Mouse (Mus musculus): Measurements from ENCODE around the gene Tldc2. TPM values are rescaled to one million over a fixed set of nuclear protein-coding genes. Genes with fewer than 3 reads are reported as not detected.

The Tldc2 gene
- total RNA-seq, 2 experiments from 2014 or later: not detected

DNA sequence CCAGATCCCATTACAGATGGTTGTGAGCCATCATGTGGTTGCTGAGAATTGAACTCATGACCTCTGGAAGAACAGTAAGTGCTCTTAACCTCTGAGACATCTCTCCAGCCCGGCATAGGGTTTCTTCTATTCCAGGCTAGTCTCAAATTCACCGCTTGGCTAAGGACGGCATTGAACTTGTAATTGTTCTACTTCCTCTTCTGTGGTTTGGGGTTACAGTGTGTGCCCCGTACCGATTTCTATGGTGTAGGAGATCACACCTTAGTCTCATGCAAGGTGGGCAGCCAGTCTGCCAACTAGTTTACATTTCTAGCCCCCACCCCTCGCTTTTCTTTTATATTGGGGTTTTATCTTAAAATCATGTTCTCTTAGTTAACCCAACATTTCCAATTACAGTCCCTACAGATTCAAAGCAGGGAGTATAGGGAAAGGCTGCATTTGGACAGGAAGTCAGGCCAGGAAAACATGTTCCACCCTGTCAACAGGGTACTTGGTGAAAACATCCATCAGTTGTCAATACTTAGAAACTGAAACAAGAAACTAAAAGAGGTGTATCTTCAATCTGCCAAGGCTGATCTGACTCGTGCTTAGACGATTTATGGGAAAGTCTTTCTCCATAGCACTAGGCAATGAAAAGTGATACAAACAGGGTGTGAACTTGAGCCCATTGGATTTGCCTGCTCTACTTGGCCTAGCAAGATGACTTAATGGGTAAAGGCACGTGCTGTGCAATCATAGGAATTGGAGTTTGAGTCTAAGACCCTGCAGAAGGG is 51.3 kb downstream of the Tldc2 start:
- ATAC-seq (replicated peaks; ENCODE audit: low FRiP score, poor library complexity, severe bottlenecking): no peak

DNA sequence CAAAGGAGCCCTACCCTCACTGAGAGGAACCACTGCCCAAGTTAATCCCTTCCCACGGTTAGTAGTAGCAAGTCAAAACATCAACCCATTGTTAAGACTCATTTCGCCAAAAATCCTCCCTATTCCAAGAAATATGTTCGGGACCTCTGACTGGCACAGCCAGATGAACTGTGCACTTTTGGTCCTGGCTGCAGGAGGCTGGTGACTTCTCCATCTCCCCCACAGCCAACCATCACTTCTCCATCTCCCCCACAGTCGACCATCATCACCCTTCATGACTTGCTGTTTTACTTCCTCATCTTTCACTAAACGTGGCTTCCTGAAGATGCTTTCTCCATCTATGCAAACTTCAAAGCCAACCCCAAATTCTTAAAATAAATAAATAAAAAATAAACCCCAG is 52.0 kb downstream of the Tldc2 start:
- no peak for ATAC-seq (replicated peaks; ENCODE audit: low FRiP score, poor library complexity, severe bottlenecking)

DNA sequence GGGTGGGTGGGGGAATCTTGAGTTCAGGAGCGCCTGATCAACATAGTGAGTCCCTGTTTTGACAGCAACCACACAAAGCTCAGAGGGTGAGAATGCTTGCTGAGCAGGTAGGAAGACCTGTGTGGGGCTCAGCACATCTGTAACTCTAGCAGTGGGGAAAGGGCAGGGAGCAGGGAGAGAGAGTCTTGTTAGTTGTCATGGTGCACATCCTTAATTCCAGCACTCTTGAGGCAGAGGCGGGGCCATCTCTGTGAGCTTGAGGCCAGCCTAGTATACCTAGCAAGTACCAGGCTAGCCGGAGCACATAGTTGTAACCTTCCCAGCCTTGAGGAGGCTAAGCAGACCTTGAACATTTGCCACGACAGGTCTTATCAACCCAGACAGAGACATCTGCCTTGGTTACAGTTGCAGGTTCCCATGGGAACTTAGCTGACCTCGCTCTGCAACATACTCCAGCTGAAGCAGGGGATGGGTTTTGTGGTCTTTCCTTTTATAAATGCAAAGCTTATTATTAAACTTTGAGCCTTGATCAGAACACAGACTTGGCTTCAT is 52.5 kb downstream of the Tldc2 start:
- no peak for ATAC-seq (replicated peaks; ENCODE audit: low FRiP score, poor library complexity, severe bottlenecking)

DNA sequence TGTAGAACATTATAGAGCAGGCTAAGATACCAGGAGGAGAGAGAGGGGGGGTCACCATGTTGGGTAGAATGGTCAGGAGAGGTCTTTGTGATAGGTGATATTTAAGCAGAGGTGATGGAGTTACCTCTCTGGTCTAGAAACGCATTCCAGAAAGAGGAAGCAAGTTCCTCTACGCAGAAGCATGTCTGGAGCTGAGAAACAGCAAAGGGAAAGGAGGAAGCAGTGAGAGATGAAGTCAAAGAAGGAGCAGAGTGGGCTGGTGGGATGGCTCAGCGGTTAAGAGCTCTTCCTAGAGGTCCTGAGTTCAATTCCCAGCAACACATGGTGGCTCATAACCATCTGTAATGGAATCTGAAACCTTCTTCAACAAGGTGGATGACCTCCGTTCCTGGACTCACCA is 55.1 kb downstream of the Tldc2 start:
- no peak for ATAC-seq (replicated peaks; ENCODE audit: low FRiP score, poor library complexity, severe bottlenecking)

DNA sequence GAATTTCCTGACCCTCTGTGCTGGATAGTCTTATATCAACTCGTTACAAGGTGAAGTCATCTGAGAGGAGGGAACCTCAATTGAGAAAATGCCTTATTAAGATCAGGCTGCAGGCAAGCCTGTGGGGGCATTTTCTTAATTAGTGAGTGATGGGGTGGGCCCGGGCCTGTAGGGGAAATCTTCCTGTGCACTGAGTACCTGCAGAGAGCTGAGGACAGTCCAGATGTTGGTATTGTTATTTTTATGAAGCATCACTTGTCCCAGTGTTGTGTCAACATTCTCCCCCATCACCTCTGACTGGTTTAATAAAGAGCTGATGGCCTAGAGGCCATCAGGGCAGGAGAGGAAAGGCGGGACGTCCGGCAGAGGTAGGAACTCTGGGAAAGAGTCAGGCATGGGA is 57.3 kb downstream of the Tldc2 start:
- no peak for ATAC-seq (replicated peaks; ENCODE audit: low FRiP score, poor library complexity, severe bottlenecking)

DNA sequence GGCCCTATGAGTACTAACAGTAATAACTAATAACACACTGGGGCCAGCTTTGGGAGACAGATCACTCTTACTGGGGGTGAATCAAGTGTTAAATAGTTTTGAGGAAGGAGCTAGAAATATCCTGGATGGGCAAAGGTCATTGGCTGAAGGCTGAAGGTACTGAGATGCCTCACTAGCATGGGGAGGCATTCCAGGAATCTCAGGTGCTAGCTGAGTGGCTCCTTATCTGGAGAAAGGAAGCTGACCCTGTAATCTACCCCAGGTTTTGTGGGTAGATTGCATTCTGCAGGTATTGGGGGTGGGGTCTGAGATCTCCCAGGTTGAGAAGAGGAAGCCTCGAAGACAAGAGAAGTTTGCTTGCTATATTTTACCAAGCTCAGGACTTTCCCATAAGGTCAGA is 58.3 kb downstream of the Tldc2 start:
- no peak for ATAC-seq (replicated peaks; ENCODE audit: low FRiP score, poor library complexity, severe bottlenecking)

Other genes starting within 250 kb of the Tldc2 start
- 2.2 and 3.8 TPM in 2 replicates for gene Tgif2, start 247.0 kb upstream of the Tldc2 start, total RNA-seq (2015; ENCODE audit: low replicate concordance)
- 1.9 and 18.2 TPM in 2 replicates for gene Tgif2, start 247.0 kb upstream of the Tldc2 start, total RNA-seq (2017; ENCODE audit: low replicate concordance)
- gene 4930518I15Rik, start 229.1 kb upstream of the Tldc2 start, total RNA-seq (2015; ENCODE audit: low replicate concordance): 3.2 TPM in 1 of 2 replicates, not detected in the other
- gene 4930518I15Rik, start 229.1 kb upstream of the Tldc2 start, total RNA-seq (2017; ENCODE audit: low replicate concordance): 3.9 and 4.0 TPM in 2 replicates
- 62.7 and 85.9 TPM in 2 replicates for gene Rab5if, start 223.9 kb upstream of the Tldc2 start, total RNA-seq (2015; ENCODE audit: low replicate concordance)
- gene Rab5if, start 223.9 kb upstream of the Tldc2 start, total RNA-seq (2017; ENCODE audit: low replicate concordance): 28.8 and 48.1 TPM in 2 replicates
- gene Sla2, start 199.9 kb upstream of the Tldc2 start, total RNA-seq (2015; ENCODE audit: low replicate concordance): 0.72 TPM in 1 of 2 replicates, not detected in the other
- gene Sla2, start 199.9 kb upstream of the Tldc2 start, total RNA-seq (2017; ENCODE audit: low replicate concordance): 0.26 and 0.68 TPM in 2 replicates
- gene Ndrg3, start 95.0 kb upstream of the Tldc2 start, total RNA-seq (2015; ENCODE audit: low replicate concordance): 16.6 and 21.4 TPM in 2 replicates
- 11.7 and 14.6 TPM in 2 replicates for gene Ndrg3, start 95.0 kb upstream of the Tldc2 start, total RNA-seq (2017; ENCODE audit: low replicate concordance)
- gene Dsn1, start 79.9 kb upstream of the Tldc2 start, total RNA-seq (2015; ENCODE audit: low replicate concordance): 56.9 and 59.5 TPM in 2 replicates
- 62.4 and 101 TPM in 2 replicates for gene Dsn1, start 79.9 kb upstream of the Tldc2 start, total RNA-seq (2017; ENCODE audit: low replicate concordance)
- 0.36 and 0.42 TPM in 2 replicates for gene Soga1, start 7.8 kb upstream of the Tldc2 start, total RNA-seq (2015; ENCODE audit: low replicate concordance)
- 2.8 and 3.6 TPM in 2 replicates for gene Soga1, start 7.8 kb upstream of the Tldc2 start, total RNA-seq (2017; ENCODE audit: low replicate concordance)
- 82.5 and 112 TPM in 2 replicates for gene Samhd1, start 48.2 kb downstream of the Tldc2 start, total RNA-seq (2015; ENCODE audit: low replicate concordance)
- gene Samhd1, start 48.2 kb downstream of the Tldc2 start, total RNA-seq (2017; ENCODE audit: low replicate concordance): 57.0 and 75.2 TPM in 2 replicates
- gene Rbl1, start 117.5 kb downstream of the Tldc2 start, total RNA-seq (2015; ENCODE audit: low replicate concordance): 129 and 132 TPM in 2 replicates
- gene Rbl1, start 117.5 kb downstream of the Tldc2 start, total RNA-seq (2017; ENCODE audit: low replicate concordance): 160 and 169 TPM in 2 replicates
- 59.5 and 64.5 TPM in 2 replicates for gene Rpn2, start 192.0 kb downstream of the Tldc2 start, total RNA-seq (2015; ENCODE audit: low replicate concordance)
- 56.5 and 70.4 TPM in 2 replicates for gene Rpn2, start 192.0 kb downstream of the Tldc2 start, total RNA-seq (2017; ENCODE audit: low replicate concordance)
- not detected in 2 replicates for gene Mroh8, start 192.5 kb downstream of the Tldc2 start, total RNA-seq (2015; ENCODE audit: low replicate concordance)
- gene Mroh8, start 192.5 kb downstream of the Tldc2 start, total RNA-seq (2017; ENCODE audit: low replicate concordance): not detected in 2 replicates

Data from erythroid progenitor cell, adult 5-6 weeks (primary cell).